Mouse (Mus musculus) thymus, adult 2 months (tissue): ENCODE results near the gene Lipi. TPM values are rescaled to one million over a fixed set of nuclear protein-coding genes. Genes with fewer than 3 reads are reported as not detected.
A peak's percentile ranks its signal among the peaks of the same experiment; 100 is the strongest.

Experiments
- DNase-seq: peaks from one replicate; pipeline ENCODE4 v3.0.0; 2021
- H3K27ac ChIP-seq: fragments of 200-500 bp; 2 replicates; pipeline ENCODE4 v1.5.1; 2012; ENCODE audit warnings: low read length, control low read depth; ENCODE audit not compliant: control insufficient read depth, insufficient read depth
- H3K27me3 ChIP-seq: fragments of 200-500 bp; 2 replicates; pipeline ENCODE4 v1.6.1; 2012; ENCODE audit warnings: mild to moderate bottlenecking, low read length, moderate library complexity, mixed read lengths; ENCODE audit not compliant: control insufficient read depth, insufficient read depth
- H3K36me3 ChIP-seq: fragments of 200-500 bp; 2 replicates; pipeline ENCODE4 v1.6.1; 2012; ENCODE audit warnings: mild to moderate bottlenecking, low read length, moderate library complexity; ENCODE audit not compliant: control insufficient read depth, insufficient read depth
- H3K4me1 ChIP-seq: fragments of 200-500 bp; replicated peaks from 2 replicates; pipeline ENCODE4 v1.6.1; 2012; ENCODE audit warnings: low read length; ENCODE audit not compliant: control insufficient read depth, insufficient read depth
- H3K4me3 ChIP-seq: fragments of 200-500 bp; 2 replicates; pipeline ENCODE4 v1.5.1; 2012; ENCODE audit warnings: mild to moderate bottlenecking, low read length, control low read depth, moderate library complexity; ENCODE audit not compliant: control insufficient read depth, insufficient read depth
- CTCF ChIP-seq: fragments of 200-500 bp; IDR thresholded peaks from 2 replicates; pipeline ENCODE4 v1.5.1; 2012; ENCODE audit warnings: mild to moderate bottlenecking, control low read depth, low read length, moderate library complexity, borderline replicate concordance; ENCODE audit not compliant: control insufficient read depth, poor library complexity, insufficient read depth; ENCODE audit errors: extremely low read depth
- POLR2A ChIP-seq: fragments of 200-500 bp; IDR thresholded peaks from 2 replicates; pipeline ENCODE4 v1.6.1; 2012; ENCODE audit warnings: mild to moderate bottlenecking, low read length, control low read depth, moderate library complexity; ENCODE audit not compliant: control insufficient read depth, poor library complexity, insufficient read depth; ENCODE audit errors: extremely low read depth
- WGBS: fragments of 180-500 bp; shearing (Covaris S2); methylation state at CpG from one replicate; pipeline ENCODE4 v1.1.7; 2018; 5-methylcytosine and 5-hydroxymethylcytosine counted together
- polyA plus RNA-seq: library from polyadenylated mRNA; depleted of rRNA; stranded (reverse); fragments of >200 nt; gene quantifications from 2 replicates; pipeline ENCODE4 v1.2.3, GENCODE M21; 2012; rRNA removed

Gene Lipi
- polyA plus RNA-seq: not detected in 2 replicates

DNA sequence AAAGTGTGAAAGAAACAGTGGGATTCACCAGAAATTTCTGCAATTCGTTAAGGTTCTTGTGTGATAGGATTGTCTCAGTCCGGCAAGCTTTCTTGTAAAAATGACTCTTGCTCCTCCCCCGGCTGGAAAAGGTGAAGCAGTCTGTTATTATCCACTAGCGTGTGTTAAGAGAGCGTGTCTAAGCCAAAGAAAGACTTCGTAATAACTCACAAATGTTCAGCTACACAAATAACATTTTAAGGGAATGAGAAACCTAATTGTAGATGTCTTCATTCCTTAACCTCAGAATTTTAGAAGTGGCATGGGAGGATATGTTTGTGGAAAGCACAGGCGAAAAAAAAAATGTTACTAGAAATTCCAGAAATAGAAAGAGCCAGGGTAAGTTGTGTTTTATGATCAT, at the start of gene Lipi:
Lipi (minus strand) TSS at position 101 of the 400 bp plus-strand sequence.
- Histone ChIP-seq H3K27me3 (no peaks in the 10 kb centered on the region), H3K4me1 (no peaks in the 10 kb centered on the region), H3K27ac (no peak within 1 kb of the TSS), H3K4me3 (no peak within 1 kb of the TSS), H3K36me3 (no peaks in the 10 kb centered on the region)
- 92% methylated on average over 7 of the region's 7 CpGs for WGBS
- TF ChIP-seq CTCF (no peak), POLR2A (no peak)
- DNase-seq: no peak

GRCm38 (mm10) chr16:75627862-75628261, 42.0 kb upstream of the Lipi start:
- H3K4me1 ChIP-seq: no peaks in the 10 kb centered on the region
- H3K27me3 ChIP-seq: no peaks in the 10 kb centered on the region
- no peak overlapping the region for H3K27ac ChIP-seq
- no peak for TF ChIP-seq POLR2A
- TF ChIP-seq CTCF: no peak
- H3K36me3 ChIP-seq: no peaks in the 10 kb centered on the region
- DNase-seq: no peak
- WGBS: 95% methylated on average over 2 of the region's 2 CpGs
- no peak overlapping the region for H3K4me3 ChIP-seq

- WGBS: 90% methylated on average over 2 of the region's 2 CpGs
- Histone ChIP-seq H3K27me3 (no peaks in the 10 kb centered on the region), H3K4me1 (no peaks in the 10 kb centered on the region), H3K36me3 (no peaks in the 10 kb centered on the region), H3K4me3 (no peak overlapping the region), H3K27ac (no peak overlapping the region)
- peak; percentile 37 for DNase-seq
- no peak for TF ChIP-seq CTCF
- TF ChIP-seq POLR2A: no peak
These were observed 31.9 kb upstream of the Lipi start for GRCm38 (mm10) chr16:75617651-75618349.

DNA sequence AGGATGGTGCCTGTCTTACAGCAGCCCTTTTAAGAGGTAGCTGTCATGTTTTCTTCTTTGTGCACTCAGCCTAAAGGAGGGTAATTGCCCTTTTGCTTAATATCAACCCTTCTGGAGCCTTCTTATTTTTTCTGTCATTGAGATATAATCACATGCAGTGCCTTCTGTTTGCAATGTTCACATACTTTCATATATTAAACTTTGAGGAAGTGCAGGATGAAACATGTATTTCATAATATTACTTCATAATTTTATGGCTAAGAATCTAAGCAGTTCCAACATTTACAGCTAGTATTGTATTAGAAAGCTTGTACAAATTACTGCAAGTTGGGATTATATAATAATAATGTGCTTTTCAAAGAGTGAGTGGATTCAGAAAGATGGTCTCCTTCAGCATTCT, 26.7 kb upstream of the Lipi start:
- Histone ChIP-seq H3K4me3 (no peak overlapping the region), H3K4me1 (no peaks in the 10 kb centered on the region), H3K27me3 (no peaks in the 10 kb centered on the region), H3K36me3 (no peaks in the 10 kb centered on the region), H3K27ac (no peak overlapping the region)
- no peak for DNase-seq
- TF ChIP-seq CTCF: no peak
- TF ChIP-seq POLR2A: no peak

- Histone ChIP-seq H3K27ac (no peak overlapping the region), H3K4me1 (no peaks in the 10 kb centered on the region), H3K27me3 (no peaks in the 10 kb centered on the region), H3K36me3 (no peaks in the 10 kb centered on the region), H3K4me3 (no peak overlapping the region)
- DNase-seq: no peak
- no peak for TF ChIP-seq POLR2A
- no peak for TF ChIP-seq CTCF
- 3% methylated on average over 1 of the region's 1 CpGs for WGBS
These were observed 20.6 kb upstream of the Lipi start for GRCm38 (mm10) chr16:75606415-75606814.

GRCm38 (mm10) chr16:75593501-75594183, 7.8 kb upstream of the Lipi start:
- Histone ChIP-seq H3K36me3 (no peaks in the 10 kb centered on the region), H3K27me3 (no peaks in the 10 kb centered on the region), H3K27ac (no peak overlapping the region), H3K4me1 (no peaks in the 10 kb centered on the region), H3K4me3 (no peak overlapping the region)
- WGBS: 3% methylated on average over 15 of the region's 15 CpGs
- TF ChIP-seq CTCF (no peak), POLR2A (no peak)
- DNase-seq: no peak
